Mouse (Mus musculus) cerebellum, postnatal 4 days (tissue): ENCODE data around the gene Olfr1084.
"Not testable (repeated sequence)": the region's sequence is repeated elsewhere in the genome, so short reads cannot be mapped to it uniquely, and the experiment has no call there.

ENCODE experiments used
- DNase-seq, 2 experiments: peaks; one replicate each; pipeline ENCODE4 v3.0.0; 2022; ENCODE audit warnings: low spot score in 2 of 2, mixed read lengths in 1 of 2

Gene Olfr1084

GRCm38 (mm10) chr2:86639625-86640024 is at the start of gene Olfr1084:
Olfr1084 (minus strand) TSS chr2:86639725.
- not testable (repeated sequence) for DNase-seq

GRCm38 (mm10) chr2:86679992-86680391 is 40.5 kb upstream of the Olfr1084 start, which contains the start of gene Olfr1086:
Olfr1086 (minus strand) TSS chr2:86680092.
- no peak for DNase-seq

- no peak for DNase-seq
These were observed 22.4 kb upstream of the Olfr1084 start, which contains the start of gene Olfr1085 for GRCm38 (mm10) chr2:86661919-86662318. Olfr1085 (minus strand) TSS chr2:86662019.

- not testable (repeated sequence) for DNase-seq
These were observed 40.7 kb downstream of the Olfr1084 start, which contains the start of gene Olfr1082 for GRCm38 (mm10) chr2:86598866-86599265. Olfr1082 (minus strand) TSS chr2:86598966.
